Comparison of ENCODE assay signal across 8 mouse cellular contexts in genomic region chr17:6054934-6055355, GRCm38 (mm10). TPM values are rescaled to one million over a fixed set of nuclear protein-coding genes. Genes with fewer than 3 reads are reported as not detected.
DNase-seq lines count a peak whose midpoint lies in the region; ATAC-seq and TF ChIP-seq lines count a peak whose summit lies in the region.

No protein-coding gene starts in this region.

- dilution Hi-C loops in CH12.LX (cut with MboI; ENCODE audit: extremely low pct_ligation_motif_present, extremely low pct_unique_long_range_greater_than_20kb, low sequenced_read_pairs): no loop called here

- peak; percentile 88 for TF ChIP-seq RAD21 in CH12.LX (IDR thresholded peaks at IDR 0.05; ENCODE audit: low read depth, low read length)

- peak; percentile 85 for DNase-seq in intestine, embryonic 14.5 days (ENCODE audit: low spot score)
- DNase-seq in CH12.LX (ENCODE audit: extremely low read depth) (peak; percentile 71), ZHBTc4 (ENCODE audit: low read depth, low spot score) (peak; percentile 82)
- DNase-seq in embryonic facial prominence, embryonic 14.5 days (ENCODE audit: low spot score): peak; percentile 69
- peak; percentile 65 to 78 for DNase-seq in left cerebral cortex, postnatal 14 days (ENCODE audit: low spot score in 2 of 2)
- DNase-seq in frontal cortex, postnatal 10 days (ENCODE audit: low spot score in 2 of 2): no peak

- TF ChIP-seq POLR2A in CH12.LX (IDR thresholded peaks at IDR 0.05; ENCODE audit: low read depth, low read length): no peak
- TF ChIP-seq POLR2A in myocyte (IDR thresholded peaks at IDR 0.05; ENCODE audit: insufficient read length, low read depth): no peak

- no peak for TF ChIP-seq EP300 in CH12.LX (IDR thresholded peaks at IDR 0.05; ENCODE audit: low read length)

- in situ Hi-C loops in CH12.LX (cut with MboI; ENCODE audit: low pct_ligation_motif_present, low pct_unique_long_range_greater_than_20kb, low sequenced_read_pairs): no loop called here

- WGBS in intestine, embryonic 14.5 days: 23% methylated on average over 5 of the region's 5 CpGs
- WGBS in intestine, embryonic 16.5 days: 24% methylated on average over 5 of the region's 5 CpGs
- 27% methylated on average over 5 of the region's 5 CpGs for WGBS in embryonic facial prominence, embryonic 14.5 days

- no peak overlapping the region for H3K4me2 ChIP-seq in intestine, embryonic 14.5 days (ENCODE audit: low read length)
- H3K4me2 ChIP-seq in intestine, embryonic 16.5 days (ENCODE audit: low read depth, low read length): no peak overlapping the region
- no peak overlapping the region for H3K4me2 ChIP-seq in CH12.LX (ENCODE audit: insufficient read depth, low read depth, poor library complexity, severe bottlenecking)
- no peak overlapping the region for H3K4me2 ChIP-seq in embryonic facial prominence, embryonic 14.5 days (ENCODE audit: low read depth, low read length)
- H3K4me2 ChIP-seq in myocyte (ENCODE audit: low read depth): peak overlapping the region; percentile 45

- H3K4me1 ChIP-seq in intestine, embryonic 14.5 days (replicated peaks; ENCODE audit: control insufficient read depth, insufficient read depth, low read length): no peaks in the 10 kb centered on the region
- no peaks in the 10 kb centered on the region for H3K4me1 ChIP-seq in intestine, embryonic 16.5 days (ENCODE audit: control insufficient read depth, insufficient read depth, low read length)
- H3K4me1 ChIP-seq in CH12.LX (ENCODE audit: control insufficient read depth in 1 of 2, insufficient read depth in 2 of 2): peaks cover 2 to 27% of the 10 kb centered on the region in 2 experiments; a peak in 3 of 4 replicates
- H3K4me1 ChIP-seq in embryonic facial prominence, embryonic 14.5 days (ENCODE audit: control insufficient read depth, insufficient read depth, low read length): no peaks in the 10 kb centered on the region

- H3K4me3 ChIP-seq in intestine, embryonic 14.5 days (ENCODE audit: low read depth, low read length): no peak overlapping the region
- no peak overlapping the region for H3K4me3 ChIP-seq in intestine, embryonic 16.5 days (ENCODE audit: low read length)
- no peak overlapping the region for H3K4me3 ChIP-seq in CH12.LX (replicated peaks in 1 of 3; ENCODE audit: low read depth in 2 of 3, low read length in 2 of 3, poor library complexity in 1 of 3)
- no peak overlapping the region for H3K4me3 ChIP-seq in embryonic facial prominence, embryonic 14.5 days (ENCODE audit: low read depth, low read length)
- no peak overlapping the region for H3K4me3 ChIP-seq in myocyte

- ATAC-seq in intestine, embryonic 14.5 days (replicated peaks; ENCODE audit: low FRiP score, low TSS enrichment, low read depth): no peak
- ATAC-seq in intestine, embryonic 16.5 days: no peak
- no peak for ATAC-seq in embryonic facial prominence, embryonic 14.5 days (ENCODE audit: low read depth)

- H3ac ChIP-seq in myocyte (ENCODE audit: control insufficient read depth, insufficient read length): no peak overlapping the region

- TF ChIP-seq CTCF in CH12.LX (conservative IDR thresholded peaks at IDR 0.05 in 1 of 2, IDR thresholded peaks at IDR 0.05 in 1 of 2; ENCODE audit: low read depth in 2 of 2, low read length in 2 of 2): peak; percentile 18 to 75

- H3K9me3 ChIP-seq in intestine, embryonic 14.5 days (ENCODE audit: control insufficient read depth, low read length): no peaks in the 10 kb centered on the region
- H3K9me3 ChIP-seq in intestine, embryonic 16.5 days (ENCODE audit: control insufficient read depth, low read length): no peaks in the 10 kb centered on the region
- H3K9me3 ChIP-seq in CH12.LX (replicated peaks; ENCODE audit: low read length): no peaks in the 10 kb centered on the region
- H3K9me3 ChIP-seq in embryonic facial prominence, embryonic 14.5 days (ENCODE audit: control insufficient read depth, low read length): no peaks in the 10 kb centered on the region

- no peaks in the 10 kb centered on the region for H3K27me3 ChIP-seq in intestine, embryonic 14.5 days (replicated peaks; ENCODE audit: control insufficient read depth, insufficient read depth, low read length)
- H3K27me3 ChIP-seq in intestine, embryonic 16.5 days (replicated peaks; ENCODE audit: control insufficient read depth, insufficient read depth, low read length): no peaks in the 10 kb centered on the region
- H3K27me3 ChIP-seq in CH12.LX (replicated peaks) (no peaks in the 10 kb centered on the region), myocyte (ENCODE audit: control insufficient read depth, insufficient read depth, insufficient read length) (no peaks in the 10 kb centered on the region)
- H3K27me3 ChIP-seq in embryonic facial prominence, embryonic 14.5 days (replicated peaks; ENCODE audit: control insufficient read depth, insufficient read depth, low read length): no peaks in the 10 kb centered on the region

- H3K27ac ChIP-seq in intestine, embryonic 14.5 days (ENCODE audit: low read depth): no peak overlapping the region
- no peak overlapping the region for H3K27ac ChIP-seq in intestine, embryonic 16.5 days (ENCODE audit: low read length)
- no peak overlapping the region for H3K27ac ChIP-seq in CH12.LX (ENCODE audit: insufficient read depth, low read depth)
- H3K27ac ChIP-seq in embryonic facial prominence, embryonic 14.5 days (replicated peaks; ENCODE audit: low read depth, low read length): no peak overlapping the region

- intact Hi-C loops in left cerebral cortex, postnatal 14 days (cut with DNase I): no loop called here

- peaks cover 18% of the 10 kb centered on the region; the same call in 1 of the 2 replicates for H3K36me3 ChIP-seq in intestine, embryonic 14.5 days (ENCODE audit: control insufficient read depth, insufficient read depth, low read length)
- no peaks in the 10 kb centered on the region for H3K36me3 ChIP-seq in intestine, embryonic 16.5 days (ENCODE audit: control insufficient read depth, insufficient read depth, low read length)
- H3K36me3 ChIP-seq in CH12.LX (replicated peaks in 1 of 2; ENCODE audit: control insufficient read depth in 1 of 2, insufficient read depth in 1 of 2, low read length in 1 of 2): peaks cover 9 to 63% of the 10 kb centered on the region in 2 experiments
- peaks cover 24% of the 10 kb centered on the region for H3K36me3 ChIP-seq in embryonic facial prominence, embryonic 14.5 days (ENCODE audit: control insufficient read depth, insufficient read depth, low read length)
- H3K36me3 ChIP-seq in myocyte (ENCODE audit: control insufficient read depth, insufficient read depth): peaks cover 17% of the 10 kb centered on the region

- no peak overlapping the region for H3K9ac ChIP-seq in intestine, embryonic 14.5 days (ENCODE audit: low read length)
- no peak overlapping the region for H3K9ac ChIP-seq in intestine, embryonic 16.5 days (ENCODE audit: low read depth, low read length)
- no peak overlapping the region for H3K9ac ChIP-seq in CH12.LX (ENCODE audit: insufficient read depth, low read depth)
- no peak overlapping the region for H3K9ac ChIP-seq in embryonic facial prominence, embryonic 14.5 days (ENCODE audit: low read depth, low read length)

- H3K79me2 ChIP-seq in CH12.LX (replicated peaks; ENCODE audit: control insufficient read depth, extremely low read depth, insufficient read depth, poor library complexity, severe bottlenecking) (no peaks in the 10 kb centered on the region), myocyte (ENCODE audit: control insufficient read depth, insufficient read depth) (no peaks in the 10 kb centered on the region)

TF ChIP-seq in CH12.LX, 34 proteins besides CTCF, POLR2A, EP300 and RAD21 (continues in another document):
- no peak for TF ChIP-seq KAT2A (IDR thresholded peaks at IDR 0.05; ENCODE audit: insufficient replicate concordance, low read length)
- TF ChIP-seq GABPA (IDR thresholded peaks at IDR 0.05; ENCODE audit: insufficient replicate concordance, low read depth, low read length): no peak
- TF ChIP-seq POLR2AphosphoS2 (IDR thresholded peaks at IDR 0.05; ENCODE audit: low read depth, low read length): no peak
- TF ChIP-seq NRF1 (IDR thresholded peaks at IDR 0.05; ENCODE audit: low read depth, low read length): peak; percentile 77

TF ChIP-seq in myocyte, 11 proteins besides CTCF, POLR2A, EP300 and RAD21:
- TF ChIP-seq TCF12 (IDR thresholded peaks at IDR 0.05; ENCODE audit: insufficient read depth, poor library complexity, severe bottlenecking) (no peak), REST (IDR thresholded peaks at IDR 0.05; ENCODE audit: insufficient read depth, insufficient read length) (no peak)

RNA-seq across cellular contexts. Expression of gene Serac1, which starts 24.6 kb away (rescaled TPM):
- polyA plus RNA-seq in intestine, embryonic 14.5 days (2014; fragmentation: Nextera tagmentation; extraction: Ambion mirVana): 5.1 and 5.4 TPM in 2 replicates
- polyA plus RNA-seq in intestine, embryonic 16.5 days (2015; fragmentation: Nextera tagmentation; extraction: Ambion mirVana): 3.9 and 4.6 TPM in 2 replicates
- total RNA-seq in CH12.LX (2012; rRNA removed) (2.1 and 2.9 TPM in 2 replicates), CH12.LX (2014; rRNA removed) (1.9 and 2.2 TPM in 2 replicates)
- polyA plus RNA-seq in CH12.LX (2012; ENCODE audit: insufficient read length, low read depth) (2.4 and 2.9 TPM in 2 replicates), myocyte (2012; fragmentation: generic; extraction: Trizol) (3.5 TPM)
- 4.6 and 5.8 TPM in 2 replicates for polyA plus RNA-seq in embryonic facial prominence, embryonic 14.5 days (2014; fragmentation: Nextera tagmentation; extraction: Ambion mirVana)
- 10 to 100 TPM; 15.5 to 16.3 TPM for total RNA-seq in left cerebral cortex, postnatal 14 days (2021)

RNA-seq across cellular contexts. Expression of gene Gtf2h5, which starts 24.6 kb away (rescaled TPM):
- polyA plus RNA-seq in intestine, embryonic 14.5 days (2014; fragmentation: Nextera tagmentation; extraction: Ambion mirVana): 154 and 161 TPM in 2 replicates
- polyA plus RNA-seq in intestine, embryonic 16.5 days (2015; fragmentation: Nextera tagmentation; extraction: Ambion mirVana): 138 and 151 TPM in 2 replicates
- 97.8 and 115 TPM in 2 replicates for total RNA-seq in CH12.LX (2012; rRNA removed)
- 62.2 and 74.9 TPM in 2 replicates for total RNA-seq in CH12.LX (2014; rRNA removed)
- 116 and 117 TPM in 2 replicates for polyA plus RNA-seq in CH12.LX (2012; ENCODE audit: insufficient read length, low read depth)
- polyA plus RNA-seq in embryonic facial prominence, embryonic 14.5 days (2014; fragmentation: Nextera tagmentation; extraction: Ambion mirVana): 171 and 172 TPM in 2 replicates
- total RNA-seq in left cerebral cortex, postnatal 14 days (2021): 100 to 1,000 TPM; 140 to 152 TPM
- 72.8 TPM for polyA plus RNA-seq in myocyte (2012; fragmentation: generic; extraction: Trizol)

RNA-seq across cellular contexts. Expression of gene Tulp4, which starts 51.3 kb away (rescaled TPM):
- polyA plus RNA-seq in intestine, embryonic 14.5 days (2014; fragmentation: Nextera tagmentation; extraction: Ambion mirVana): 83.6 and 86.3 TPM in 2 replicates
- 60.1 and 79.1 TPM in 2 replicates for polyA plus RNA-seq in intestine, embryonic 16.5 days (2015; fragmentation: Nextera tagmentation; extraction: Ambion mirVana)
- total RNA-seq in CH12.LX (2012; rRNA removed) (49.3 and 50.7 TPM in 2 replicates), CH12.LX (2014; rRNA removed) (7.8 TPM in 2 replicates)
- polyA plus RNA-seq in CH12.LX (2012; ENCODE audit: insufficient read length, low read depth) (31.7 and 33.6 TPM in 2 replicates), myocyte (2012; fragmentation: generic; extraction: Trizol) (56.4 TPM)
- 83.6 and 86.3 TPM in 2 replicates for polyA plus RNA-seq in embryonic facial prominence, embryonic 14.5 days (2014; fragmentation: Nextera tagmentation; extraction: Ambion mirVana)
- total RNA-seq in left cerebral cortex, postnatal 14 days (2021): 100 to 1,000 TPM; 236 to 261 TPM

Comparison
In these comparisons a context has a peak if more than half of its experiments do, and no peak if none do; other contexts are left out.
1. DNase-seq: peak in intestine, embryonic 14.5 days (single experiment), CH12.LX (single experiment), ZHBTc4 (single experiment), embryonic facial prominence, embryonic 14.5 days (single experiment) and left cerebral cortex, postnatal 14 days (2 of 2); none in frontal cortex, postnatal 10 days (0 of 2).